Mouse (Mus musculus): ENCODE data around the gene Nr4a1.
A peak's percentile ranks its signal among the peaks of the same experiment; 100 is the strongest.

Nr4a1 gene

DNA sequence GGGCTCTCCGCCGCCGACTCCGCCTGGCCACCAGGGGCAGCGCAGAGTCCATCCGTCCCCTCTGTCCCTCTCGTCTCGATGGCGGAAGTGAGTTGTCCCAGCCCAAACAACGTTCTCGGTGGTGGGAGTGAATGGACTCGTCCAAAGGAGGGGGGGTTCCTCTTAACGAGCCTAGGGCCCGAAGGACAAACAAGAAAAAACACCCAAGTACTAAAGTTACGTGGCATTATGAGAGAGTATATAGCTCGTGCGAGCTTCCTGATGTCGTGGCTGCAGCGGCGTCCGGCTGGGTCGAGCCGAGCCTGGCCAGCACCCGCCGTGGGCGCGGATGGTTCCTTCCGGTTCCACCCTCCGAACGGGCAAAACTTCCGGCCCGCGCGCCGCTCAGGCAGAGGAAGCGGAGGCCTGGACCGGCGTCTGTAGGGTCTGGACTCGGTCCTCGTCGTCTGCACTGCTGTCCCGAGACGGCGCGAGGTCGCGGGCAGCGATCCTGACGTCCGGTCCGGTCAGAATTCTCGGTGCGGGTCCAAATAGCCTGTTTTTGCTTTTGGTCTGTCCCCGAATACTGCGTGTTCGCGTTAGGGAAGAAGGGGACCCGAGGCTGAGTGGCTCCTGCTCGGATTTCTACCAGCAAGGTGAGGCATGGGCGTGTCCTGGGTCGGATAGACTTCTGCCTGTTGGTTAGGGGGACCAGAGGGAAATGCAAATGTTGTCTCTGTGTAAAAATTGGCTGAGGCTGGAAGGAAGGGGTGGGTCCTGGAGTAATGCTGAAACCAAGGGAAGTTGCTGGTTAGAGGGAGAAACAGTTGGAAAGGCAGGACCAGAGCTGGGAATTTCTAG is 30.1 kb downstream of the Nr4a1 start, which contains the start of gene Atg101:
Atg101 (plus strand) TSS at position 362 of the 840 bp plus-strand sequence.
- peak; percentile 97 for DNase-seq (ENCODE audit: low read depth)

DNA sequence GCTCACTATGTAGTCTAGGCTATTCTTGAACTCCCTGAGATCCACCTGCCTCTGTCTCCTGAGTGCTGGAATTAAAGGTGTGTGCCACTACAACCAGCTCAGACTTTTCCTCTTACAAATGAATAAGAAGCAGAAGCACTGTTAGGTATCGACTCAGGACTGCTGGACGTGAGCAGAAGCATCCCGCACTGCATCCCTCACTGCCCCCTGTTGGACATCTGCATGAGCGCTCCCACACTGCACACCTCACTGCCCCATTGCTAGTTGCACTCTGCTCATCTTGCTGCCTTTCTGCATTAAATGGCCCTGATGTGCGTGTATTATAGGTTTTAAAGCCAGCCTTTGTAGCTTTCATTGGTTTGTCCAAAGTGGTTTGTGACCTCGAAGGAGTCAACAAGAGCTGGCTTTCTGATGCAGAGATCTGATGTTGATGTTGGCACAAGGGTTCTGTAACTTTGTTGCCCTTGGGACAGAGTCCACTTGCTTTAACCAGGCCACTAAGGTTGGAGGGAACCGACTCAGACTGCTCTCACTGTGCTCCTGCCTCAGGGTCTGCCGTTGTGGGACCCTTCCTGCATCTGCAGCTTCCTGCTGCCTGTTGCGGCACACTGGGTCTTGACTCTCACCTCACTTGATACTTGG is 32.2 kb downstream of the Nr4a1 start:
- DNase-seq (ENCODE audit: low read depth) = peak; percentile 50

DNA sequence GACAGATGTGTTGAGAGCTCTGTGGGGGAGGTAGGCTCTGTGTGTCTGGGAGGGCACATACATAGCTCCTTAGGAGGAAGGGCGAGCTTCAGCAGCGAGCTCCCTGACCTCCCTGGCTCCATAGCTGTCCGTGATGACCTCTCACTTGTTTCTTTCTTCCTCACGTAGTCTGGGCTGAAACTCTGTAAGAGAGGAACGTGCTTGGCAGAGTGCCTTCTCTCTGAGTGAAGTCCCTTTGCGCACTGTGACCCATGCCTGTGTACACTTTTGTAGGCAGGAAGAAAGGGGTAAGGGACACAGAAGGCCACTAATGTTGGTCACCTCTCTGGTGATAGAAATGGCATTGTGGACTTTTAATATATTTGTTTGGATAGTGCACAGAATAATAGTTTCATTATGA is 33.3 kb downstream of the Nr4a1 start:
- no peak for DNase-seq (ENCODE audit: low read depth)

DNA sequence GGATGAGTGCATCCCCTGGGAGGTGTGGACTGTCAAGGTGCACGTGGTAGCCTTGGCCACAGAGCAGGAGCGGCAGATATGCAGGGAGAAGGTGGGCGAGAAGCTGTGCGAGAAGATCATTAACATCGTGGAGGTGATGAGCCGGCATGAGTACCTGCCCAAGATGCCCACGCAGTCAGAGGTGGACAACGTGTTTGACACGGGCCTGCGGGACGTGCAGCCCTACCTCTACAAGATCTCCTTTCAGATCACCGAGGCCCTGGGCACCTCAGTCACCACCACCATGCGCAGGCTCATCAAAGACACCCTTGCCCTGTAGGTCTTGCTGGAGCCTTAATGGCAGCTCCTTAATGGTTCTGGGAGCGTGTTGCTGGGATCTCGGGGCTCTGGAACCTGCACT is 36.3 kb downstream of the Nr4a1 start:
- DNase-seq (ENCODE audit: low read depth) = no peak

DNA sequence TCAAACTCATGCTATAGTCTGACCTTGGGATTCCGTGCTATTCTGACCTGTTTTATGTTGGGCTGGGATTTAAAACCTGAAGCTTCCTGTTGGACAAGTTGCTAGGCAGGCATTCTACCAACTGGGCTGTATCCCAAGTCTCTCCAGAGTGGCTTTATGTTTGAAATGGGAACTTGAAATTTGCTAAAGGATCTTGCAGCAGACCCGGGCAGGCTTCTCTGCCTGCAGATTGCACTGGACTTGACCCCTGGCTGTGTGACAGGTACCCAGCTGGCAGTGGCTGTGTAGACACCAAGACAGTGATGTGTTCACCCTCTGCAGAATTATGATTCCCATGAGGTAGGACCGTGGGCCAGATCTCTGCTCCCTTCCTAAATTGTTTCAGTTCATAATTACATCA is 37.9 kb downstream of the Nr4a1 start:
- no peak for DNase-seq (ENCODE audit: low read depth)

DNA sequence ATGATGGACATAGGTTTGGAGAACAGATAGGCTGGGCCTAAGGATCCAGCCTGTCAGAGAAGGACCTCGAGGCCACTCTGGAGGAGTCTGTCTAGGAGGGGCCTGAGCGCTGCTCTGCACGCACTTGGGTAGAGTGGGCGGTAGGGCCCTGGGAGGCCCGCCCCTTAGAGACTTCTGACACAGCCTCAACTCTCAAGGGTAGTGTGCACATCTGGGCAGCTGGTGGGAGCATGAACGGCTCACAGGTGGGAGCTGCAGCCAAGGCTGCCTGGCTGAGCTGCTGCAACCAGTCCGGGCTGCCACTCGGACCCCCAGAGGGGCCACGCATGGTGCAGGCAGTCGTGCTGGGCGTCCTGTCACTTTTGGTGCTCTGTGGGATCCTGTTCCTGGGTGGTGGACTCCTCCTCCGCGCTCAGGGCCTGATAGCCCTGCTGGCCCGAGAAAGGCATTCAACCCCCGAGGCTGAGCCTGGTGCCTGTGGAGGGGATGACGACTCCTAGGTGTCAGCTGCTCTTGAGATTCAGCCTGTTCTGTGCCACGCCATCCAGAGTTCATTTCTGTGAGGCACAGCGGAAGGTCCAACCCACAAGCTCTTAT is 39.1 kb downstream of the Nr4a1 start, which contains the start of gene 6030408B16Rik:
6030408B16Rik (plus strand) TSS at position 188 of the 597 bp plus-strand sequence.
- no peak for DNase-seq (ENCODE audit: low read depth)

DNA sequence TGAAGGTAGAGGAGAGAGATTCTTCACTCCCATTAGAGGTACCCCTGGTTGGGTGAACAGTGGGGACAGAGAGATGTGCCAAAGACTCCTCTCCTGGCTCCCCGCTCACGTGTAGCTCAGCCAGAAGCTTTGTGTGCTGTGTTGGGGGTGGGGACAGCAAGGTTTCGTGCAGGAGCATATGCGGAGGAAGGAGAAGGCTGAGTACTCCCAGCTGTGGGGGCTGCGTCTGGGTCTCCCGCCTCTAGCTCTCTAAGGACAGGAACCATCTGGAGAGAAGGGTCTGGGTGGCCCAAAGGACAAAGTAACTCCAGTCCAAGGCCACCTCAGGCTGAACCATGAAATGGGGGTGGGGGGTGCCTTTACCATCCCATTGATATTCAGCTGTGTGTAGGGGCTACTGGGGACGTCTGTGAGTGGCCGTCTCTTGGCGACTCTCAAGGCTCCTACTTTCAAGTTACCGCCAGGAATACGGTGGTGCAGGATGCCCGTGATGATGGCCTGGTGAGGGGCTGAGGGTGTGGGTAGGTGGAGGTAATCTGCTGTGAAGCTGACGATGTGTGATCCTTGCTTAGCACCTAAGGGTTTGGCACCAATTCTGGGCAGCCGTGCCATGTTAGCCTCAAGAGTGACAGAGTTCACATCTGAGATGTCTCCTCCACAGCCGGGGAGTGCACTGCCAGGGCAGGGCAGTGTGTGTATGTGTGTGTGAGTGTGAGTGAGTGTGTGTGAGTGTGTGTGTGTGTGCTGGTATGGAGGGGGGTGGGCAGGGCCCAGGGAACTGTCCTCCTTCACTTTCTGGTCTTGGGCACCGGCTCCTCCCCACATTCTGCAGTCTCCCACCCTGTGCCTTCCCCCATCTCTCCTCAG is 40.2 kb downstream of the Nr4a1 start:
- no peak for DNase-seq (ENCODE audit: low read depth)

DNA sequence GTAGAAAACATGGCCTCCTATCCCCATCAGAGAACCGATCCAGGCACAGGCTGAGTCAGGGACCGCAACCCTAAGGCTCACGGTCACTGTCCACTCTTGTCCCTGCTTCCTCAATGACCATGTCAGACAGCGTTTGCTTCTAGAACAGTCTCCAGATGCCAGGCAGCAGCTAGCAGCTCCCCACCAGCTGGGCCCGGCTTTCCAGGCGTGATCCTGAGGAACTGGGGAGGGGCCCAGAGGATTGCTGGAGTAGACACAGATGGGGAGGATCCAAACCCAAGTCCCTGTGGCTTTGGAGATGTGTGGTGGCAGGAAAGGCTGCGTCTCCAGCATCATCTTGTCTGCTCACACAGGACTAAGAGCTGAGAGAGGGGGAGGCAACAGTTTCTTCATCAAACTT is 41.0 kb downstream of the Nr4a1 start:
- no peak for DNase-seq (ENCODE audit: low read depth)

DNA sequence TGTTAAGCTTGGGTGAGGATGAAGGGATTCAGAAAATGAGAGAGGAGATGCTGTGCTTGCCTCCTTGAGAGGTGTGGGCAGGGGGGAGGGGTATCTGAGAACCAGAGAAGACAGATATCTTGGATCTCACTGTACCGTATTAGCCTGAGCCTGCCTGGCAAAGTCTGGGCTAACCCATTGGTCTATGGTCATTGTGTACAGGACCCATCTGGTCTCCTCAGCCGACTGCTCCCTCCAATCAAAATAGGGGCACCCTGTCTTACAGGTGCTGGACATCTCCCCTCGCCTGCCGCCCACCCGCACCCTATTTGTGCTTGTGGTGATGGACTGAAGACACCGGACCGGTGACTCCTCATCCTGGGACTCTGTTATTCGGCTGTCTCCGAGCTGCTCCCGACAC is 41.5 kb downstream of the Nr4a1 start:
- no peak for DNase-seq (ENCODE audit: low read depth)

DNA sequence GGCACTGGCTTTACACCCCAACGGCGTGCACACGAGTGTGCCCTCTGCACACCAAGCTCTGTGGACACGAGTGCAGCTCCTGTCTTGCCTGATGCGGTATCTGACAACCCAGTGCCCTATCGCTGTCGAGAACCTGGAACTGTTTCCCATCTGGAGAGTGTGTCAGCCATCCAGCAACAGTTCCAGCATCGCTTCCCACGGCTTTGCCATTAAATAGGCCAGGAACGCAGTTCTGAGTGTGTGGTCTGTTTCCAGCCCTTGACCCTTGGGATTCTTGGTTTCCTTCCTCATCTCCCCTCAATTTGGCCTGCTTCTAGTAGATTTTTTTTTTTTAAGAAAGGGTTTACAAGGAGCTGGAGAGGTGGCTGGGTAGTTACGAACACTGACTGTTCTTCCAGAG is 42.0 kb downstream of the Nr4a1 start:
- no peak for DNase-seq (ENCODE audit: low read depth)

DNA sequence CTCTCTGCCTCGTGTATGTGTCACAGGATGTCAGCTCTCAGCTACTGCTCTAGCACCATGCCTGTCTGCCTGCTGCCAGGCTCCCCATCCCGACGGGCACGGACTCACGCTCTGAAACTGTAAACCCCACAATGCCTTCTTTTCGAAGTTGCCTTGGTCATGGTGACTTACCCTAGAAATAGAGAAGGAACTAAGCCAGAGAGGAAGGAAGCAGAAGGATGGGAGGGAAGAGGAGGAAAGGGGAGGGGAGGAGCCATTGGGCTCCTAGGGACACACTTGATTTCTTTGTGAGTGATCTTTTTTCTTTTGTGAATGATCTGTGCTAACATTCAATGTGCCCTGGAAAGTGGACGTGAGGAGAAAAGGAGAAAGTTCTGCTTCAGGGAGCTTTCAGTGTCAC is 43.9 kb downstream of the Nr4a1 start:
- DNase-seq (ENCODE audit: low read depth) = no peak

DNA sequence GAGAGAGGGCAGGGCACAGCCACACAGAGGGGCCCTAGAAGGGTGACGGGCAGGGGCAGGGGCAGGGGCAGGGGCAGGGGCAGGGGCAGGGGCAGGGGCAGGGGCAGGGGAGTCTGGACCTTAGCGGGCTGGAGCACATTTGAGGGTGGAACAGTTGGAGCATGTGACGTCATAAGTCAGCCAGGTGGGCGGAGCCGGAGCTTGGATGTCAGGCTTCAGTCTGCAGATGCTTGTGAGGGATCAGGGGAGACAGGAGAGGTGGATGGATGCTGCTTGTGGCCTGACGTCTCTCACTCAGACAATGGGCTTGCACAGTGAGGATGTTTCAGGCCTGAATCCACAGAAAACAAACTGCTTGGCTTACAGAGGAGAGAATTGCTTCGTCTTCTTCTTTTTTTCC is 44.5 kb downstream of the Nr4a1 start:
- DNase-seq (ENCODE audit: low read depth) = peak; percentile 34

DNA sequence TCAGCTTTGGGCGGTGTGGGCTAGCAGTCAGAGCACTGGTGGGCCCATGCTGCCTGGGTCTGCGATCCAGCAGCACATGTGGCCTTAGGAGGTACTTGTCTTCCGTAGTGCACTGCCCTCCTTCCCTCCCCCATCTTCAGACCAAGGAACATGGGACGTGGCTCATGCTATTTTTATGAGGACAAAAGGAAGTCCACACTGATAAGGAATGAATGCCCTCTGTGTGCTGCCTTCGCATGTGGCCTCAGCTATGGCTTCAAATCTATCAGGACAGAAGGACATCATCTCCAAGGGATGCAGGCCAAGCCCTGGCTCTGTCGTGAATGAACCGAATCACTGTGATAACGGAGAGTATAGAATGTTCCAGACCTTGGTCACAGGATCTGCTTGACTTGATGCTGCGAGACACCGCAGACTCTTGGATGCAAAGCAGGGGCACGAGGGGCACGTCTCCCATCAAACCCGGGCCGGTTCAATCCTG is 45.5 kb downstream of the Nr4a1 start:
- DNase-seq (ENCODE audit: low read depth) = no peak

DNA sequence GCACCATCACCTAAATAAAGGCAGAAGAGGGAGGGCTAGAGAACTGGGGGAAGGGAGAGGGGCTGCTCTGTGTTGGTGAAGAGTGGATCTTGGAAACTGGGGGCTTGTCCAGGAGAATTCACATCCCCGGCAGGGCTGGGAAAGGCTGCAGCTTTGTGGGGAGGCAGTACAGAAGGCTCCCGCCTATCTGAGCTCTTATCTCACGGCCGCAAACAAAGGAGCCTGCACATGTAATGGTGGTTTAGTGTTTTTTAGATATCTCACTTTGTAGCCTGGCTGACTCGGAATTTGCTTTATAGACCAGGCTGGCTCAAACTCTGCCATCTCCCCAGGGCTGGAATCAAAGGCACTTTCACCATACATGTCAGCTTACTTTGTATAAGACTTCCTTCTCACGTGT is 46.1 kb downstream of the Nr4a1 start:
- DNase-seq (ENCODE audit: low read depth) = no peak

DNA sequence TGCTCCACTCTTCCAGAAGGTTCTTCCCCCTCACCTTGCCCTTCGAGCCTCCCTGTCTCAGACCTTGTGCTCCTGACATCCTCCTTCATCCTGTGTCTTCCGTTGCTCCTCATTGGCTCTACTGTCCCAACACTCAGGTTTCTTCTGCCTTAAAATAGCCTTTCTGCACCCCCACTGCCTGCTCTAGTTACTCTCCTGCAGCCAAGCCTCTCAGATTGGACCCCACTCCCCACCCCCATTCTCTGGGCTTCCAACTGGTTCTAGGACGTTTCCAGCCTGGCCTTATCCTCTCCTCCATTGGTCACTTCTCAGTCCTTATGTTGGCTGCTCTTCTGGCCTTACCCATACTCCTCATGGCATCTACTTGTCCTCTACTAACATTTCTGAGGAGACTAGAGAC is 48.1 kb downstream of the Nr4a1 start:
- DNase-seq (ENCODE audit: low read depth) = no peak

DNA sequence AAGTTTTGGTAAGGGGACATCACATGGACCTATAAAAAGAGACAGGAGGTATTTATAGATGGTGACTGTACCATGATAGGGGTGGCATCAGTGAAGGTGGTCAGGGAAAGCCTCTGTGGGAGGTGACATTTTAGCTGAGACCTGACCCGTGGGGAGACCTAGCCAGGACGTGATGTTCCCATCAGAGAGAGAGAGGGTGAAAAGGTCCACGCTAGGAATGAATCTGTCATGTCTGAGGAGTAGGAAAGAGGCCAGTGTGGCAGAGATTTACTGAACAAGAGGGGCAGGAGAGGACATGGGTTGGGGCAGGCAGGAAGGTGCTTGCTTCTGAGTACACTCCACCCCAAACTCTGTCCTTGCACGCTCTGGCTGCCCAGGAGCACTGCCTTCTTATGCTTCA is 49.8 kb downstream of the Nr4a1 start:
- no peak for DNase-seq (ENCODE audit: low read depth)

DNA sequence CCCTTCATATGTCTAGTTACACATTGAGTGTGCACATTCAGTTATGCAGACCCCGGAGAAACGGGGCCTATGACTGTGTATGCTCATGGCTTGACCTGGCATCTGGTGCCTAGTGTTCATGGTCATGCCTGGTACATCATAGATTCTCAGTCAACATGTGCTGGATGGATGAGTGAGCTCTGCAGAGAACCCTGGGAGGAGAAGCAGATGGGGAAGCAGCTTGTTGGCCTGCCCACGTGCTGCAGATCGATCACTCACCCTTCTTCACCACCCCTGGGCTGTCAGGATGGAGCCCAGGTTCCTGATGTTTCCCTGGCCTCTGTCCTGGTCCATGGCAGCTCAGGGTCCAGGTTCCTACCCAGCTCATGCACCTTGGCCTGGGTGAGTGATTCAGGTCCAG is 52.4 kb downstream of the Nr4a1 start:
- no peak for DNase-seq (ENCODE audit: low read depth)

DNA sequence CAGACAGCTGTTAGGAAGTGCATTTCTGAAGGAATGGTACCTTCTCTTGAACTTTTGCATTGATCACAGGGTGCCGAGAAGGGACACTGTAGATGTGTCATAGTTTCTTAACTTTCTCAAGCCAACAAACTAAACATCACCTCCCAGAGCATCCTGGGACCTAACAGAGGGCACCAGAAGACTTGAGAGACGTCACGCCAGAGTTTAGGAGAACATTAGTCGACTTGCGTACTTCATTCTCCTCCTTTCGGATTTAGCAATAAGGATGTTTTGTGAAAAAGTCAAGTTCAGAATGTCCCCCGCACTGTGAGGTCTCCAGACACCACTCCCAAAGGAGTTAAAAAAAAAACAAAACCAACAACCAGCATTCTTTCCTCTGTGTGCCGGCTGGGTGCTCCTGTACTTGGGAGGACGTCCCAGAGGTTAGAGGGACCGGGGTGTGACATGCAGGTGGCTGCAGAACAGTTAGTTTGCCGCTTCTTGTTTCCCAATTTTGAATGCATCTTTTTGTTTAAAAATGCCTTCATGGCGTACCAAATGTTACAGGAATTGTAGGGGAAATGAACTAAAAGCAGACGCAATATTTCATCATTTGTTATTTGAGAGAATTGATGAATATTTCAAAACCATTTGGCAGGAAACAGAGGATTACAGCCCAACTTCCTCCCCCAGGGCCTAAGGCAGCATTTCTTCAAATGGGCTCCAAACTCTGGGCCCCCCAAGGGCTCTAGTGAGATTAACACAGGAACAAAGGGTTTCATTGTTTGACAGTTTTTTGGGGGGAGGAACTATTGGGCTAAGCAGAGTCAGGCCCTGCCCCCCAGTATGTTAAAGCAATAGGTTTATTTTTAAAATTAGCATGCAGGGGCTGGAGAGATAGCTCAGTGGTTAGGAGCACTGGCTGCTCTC is 54.6 kb downstream of the Nr4a1 start:
- no peak for DNase-seq (ENCODE audit: low read depth)

DNA sequence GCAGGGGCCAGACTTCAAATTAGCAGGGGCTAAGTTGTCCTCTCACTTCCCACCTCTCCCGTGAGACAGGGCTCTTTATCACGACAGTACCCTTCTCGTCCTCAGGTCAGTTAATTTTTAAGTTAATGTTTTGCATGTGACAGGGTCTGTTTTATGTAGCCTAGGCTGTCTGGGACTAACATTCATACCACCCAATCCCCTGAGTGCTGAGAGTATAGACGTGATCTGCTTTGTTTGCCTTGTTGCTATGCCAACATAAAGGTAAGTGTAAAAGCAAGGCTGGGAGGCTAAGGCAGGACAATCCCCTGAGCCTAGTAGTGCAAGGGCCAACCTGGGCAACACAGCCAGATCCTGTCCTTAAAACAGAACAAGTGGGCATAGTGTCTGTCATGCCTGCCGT is 55.4 kb downstream of the Nr4a1 start:
- DNase-seq (ENCODE audit: low read depth) = no peak

DNA sequence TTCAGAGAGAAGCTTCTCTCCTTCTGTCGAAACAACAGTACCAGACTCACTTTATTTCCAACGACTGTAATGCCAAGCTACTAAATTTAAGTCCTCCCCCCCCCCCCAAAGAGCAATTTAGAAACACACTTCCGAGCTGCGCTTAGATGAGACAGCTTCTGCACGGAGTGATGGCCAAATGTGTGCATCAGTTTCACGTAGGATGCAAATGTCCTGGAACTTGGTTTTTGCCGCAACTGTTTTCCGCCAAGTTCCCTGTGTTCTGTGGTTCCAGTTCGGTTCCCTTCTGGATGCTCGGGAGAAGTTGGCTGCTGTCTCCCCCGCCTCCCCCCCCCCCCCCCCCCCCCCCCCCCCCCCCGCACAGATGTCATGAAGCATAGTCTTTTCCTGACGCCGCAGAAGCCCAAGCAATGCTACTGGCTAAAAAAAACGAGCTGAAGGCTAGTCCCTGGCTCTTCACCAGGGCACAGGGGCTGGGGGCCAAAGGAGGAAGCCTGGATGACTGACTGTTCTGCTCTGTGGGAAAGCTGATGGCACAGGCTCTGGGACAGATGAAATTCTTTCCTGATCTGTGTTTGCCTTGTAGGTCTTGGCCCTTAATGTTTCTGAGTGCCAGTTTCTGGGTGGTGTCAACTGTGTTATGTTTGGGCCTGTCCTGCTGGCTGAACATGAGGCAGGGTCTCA is 57.2 kb downstream of the Nr4a1 start:
- no peak for DNase-seq (ENCODE audit: low read depth)
